Mouse (Mus musculus): Measurements from ENCODE around the gene Sugct.

GRCm38 (mm10) chr13:16838409-16838808 is 856.9 kb downstream of the Sugct start:
- TF ChIP-seq CTCF (IDR thresholded peaks at IDR 0.05; ENCODE audit: low read depth) (no peak), EP300 (IDR thresholded peaks at IDR 0.05; ENCODE audit: low read depth) (no peak)

Measured in heart, postnatal 0 days (tissue).